7 mouse cellular contexts compared by ENCODE assay signal in genomic region chr8:48042456-48043395, GRCm38 (mm10). TPM values are rescaled to one million over a fixed set of nuclear protein-coding genes. Genes with fewer than 3 reads are reported as not detected.
A peak's percentile ranks its signal among the peaks of the same experiment; 100 is the strongest.
DNase-seq lines count a peak whose midpoint lies in the region; ATAC-seq and TF ChIP-seq lines count a peak whose summit lies in the region.
"Not testable (repeated sequence)": the region's sequence is repeated elsewhere in the genome, so short reads cannot be mapped to it uniquely, and the experiment has no call there.

No protein-coding gene starts in this region.

- ATAC-seq in heart, embryonic 13.5 days (ENCODE audit: extremely low read depth, insufficient number of reproducible peaks, low FRiP score, low TSS enrichment); limb, embryonic 13.5 days (ENCODE audit: low FRiP score, low read depth); lung, embryonic 16.5 days (ENCODE audit: low read depth): not testable (repeated sequence)
- ATAC-seq in stomach, postnatal 0 days (ENCODE audit: low FRiP score, low TSS enrichment), result 0 out of 2 replicates have a peak, but pooled peaks have one; percentile 12

- not testable (repeated sequence) for H3K27ac ChIP-seq in bone marrow macrophage, adult 2 months (ENCODE audit: insufficient read depth, low read depth, low read length); gastrocnemius, adult 2 months; heart, embryonic 13.5 days (replicated peaks); limb, embryonic 13.5 days; lung, embryonic 16.5 days (ENCODE audit: low read length); stomach, postnatal 0 days (replicated peaks)

- H3K27me3 ChIP-seq in heart, embryonic 13.5 days (replicated peaks); limb, embryonic 13.5 days; lung, embryonic 16.5 days (ENCODE audit: control insufficient read depth, insufficient read depth, low read depth, low read length); stomach, postnatal 0 days (ENCODE audit: control insufficient read depth, insufficient read depth, low read length): not testable (repeated sequence)

- TF ChIP-seq CTCF in bone marrow macrophage, adult 2 months (IDR thresholded peaks at IDR 0.05; ENCODE audit: low read depth, low read length); gastrocnemius, adult 2 months (IDR thresholded peaks at IDR 0.05); stomach, postnatal 0 days (IDR thresholded peaks at IDR 0.05; ENCODE audit: low read depth): not testable (repeated sequence)

- H3K4me2 ChIP-seq in heart, embryonic 13.5 days, result peak overlapping the region; percentile 55
- 0 out of 2 replicates have a peak overlapping the region, but pooled peaks have one; percentile 5 for H3K4me2 ChIP-seq in limb, embryonic 13.5 days (replicated peaks)
- H3K4me2 ChIP-seq in lung, embryonic 16.5 days (ENCODE audit: low read depth, low read length), result peak overlapping the region; percentile 27; the same call in 1 of the 2 replicates
- 0 out of 2 replicates have a peak overlapping the region, but pooled peaks have one; percentile 17 for H3K4me2 ChIP-seq in stomach, postnatal 0 days (replicated peaks; ENCODE audit: low read depth)

- 0 out of 2 replicates have a peak overlapping the region, but pooled peaks have one; percentile 11 for H3K4me3 ChIP-seq in bone marrow macrophage, adult 2 months (ENCODE audit: insufficient read depth, low read length)
- H3K4me3 ChIP-seq in gastrocnemius, adult 2 months, result peak overlapping the region; percentile 11
- H3K4me3 ChIP-seq in heart, embryonic 13.5 days, result peak overlapping the region; percentile 18
- H3K4me3 ChIP-seq in limb, embryonic 13.5 days; lung, embryonic 16.5 days (ENCODE audit: low read length); stomach, postnatal 0 days (ENCODE audit: low read depth, low read length): not testable (repeated sequence)

- H3K36me3 ChIP-seq in heart, embryonic 13.5 days; limb, embryonic 13.5 days; lung, embryonic 16.5 days (ENCODE audit: control insufficient read depth, insufficient read depth, low read length); stomach, postnatal 0 days (ENCODE audit: control insufficient read depth, insufficient read depth, low read length): not testable (repeated sequence)

- H3K9ac ChIP-seq in heart, embryonic 13.5 days; limb, embryonic 13.5 days; lung, embryonic 16.5 days (ENCODE audit: low read length); stomach, postnatal 0 days (ENCODE audit: low read length): not testable (repeated sequence)

- intact Hi-C loops in gastrocnemius, adult 2 months (cut with DNase I); heart, postnatal 10 days (cut with DNase I): not testable (repeated sequence)

- H3K4me1 ChIP-seq in bone marrow macrophage, adult 2 months (ENCODE audit: control insufficient read depth, insufficient read depth, low read length); heart, embryonic 13.5 days; limb, embryonic 13.5 days; lung, embryonic 16.5 days (replicated peaks; ENCODE audit: control insufficient read depth, insufficient read depth, low read length); stomach, postnatal 0 days (replicated peaks; ENCODE audit: control insufficient read depth, insufficient read depth): not testable (repeated sequence)

- TF ChIP-seq EP300 in stomach, postnatal 0 days (optimal IDR thresholded peaks at IDR 0.05), result not testable (repeated sequence)

- 51% methylated on average over 19 of the region's 23 CpGs for WGBS in heart, embryonic 13.5 days
- WGBS in limb, embryonic 13.5 days, result 56% methylated on average over 19 of the region's 23 CpGs
- 37% methylated on average over 15 of the region's 23 CpGs for WGBS in lung, embryonic 16.5 days
- WGBS in stomach, postnatal 0 days, result 39% methylated on average over 15 of the region's 23 CpGs

- not testable (repeated sequence) for TF ChIP-seq POLR2A in bone marrow macrophage, adult 2 months (IDR thresholded peaks at IDR 0.05; ENCODE audit: borderline replicate concordance, low read depth, low read length)

- not testable (repeated sequence) for H3K9me3 ChIP-seq in heart, embryonic 13.5 days; limb, embryonic 13.5 days; lung, embryonic 16.5 days (ENCODE audit: control insufficient read depth, low read length); stomach, postnatal 0 days (ENCODE audit: control insufficient read depth, low read length)

- DNase-seq in gastrocnemius, adult 2 months; stomach, postnatal 0 days (ENCODE audit: low spot score): not testable (repeated sequence)
- peak; percentile 5 to 6 for DNase-seq in heart, postnatal 10 days

RNA-seq across cellular contexts. Expression of gene Wwc2, which starts 52.0 kb away (rescaled TPM):
- polyA plus RNA-seq in bone marrow macrophage, adult 2 months (2012; ENCODE audit: insufficient read depth, insufficient read length, missing spikeins), result 7.5 and 8.7 TPM in 2 replicates
- 1 to 10 TPM; 5.0 to 8.3 TPM for total RNA-seq in gastrocnemius, adult 2 months (2021)
- 10.6 and 11.1 TPM in 2 replicates for polyA plus RNA-seq in heart, embryonic 13.5 days (2015; fragmentation: Nextera tagmentation; extraction: Ambion mirVana)
- total RNA-seq in heart, postnatal 10 days (2021), result 10 to 100 TPM; 40.2 to 41.5 TPM
- 12.0 and 12.2 TPM in 2 replicates for polyA plus RNA-seq in limb, embryonic 13.5 days (2015; fragmentation: Nextera tagmentation; extraction: Ambion mirVana)
- 12.6 and 12.9 TPM in 2 replicates for polyA plus RNA-seq in lung, embryonic 16.5 days (2015; fragmentation: Nextera tagmentation; extraction: Ambion mirVana)
- polyA plus RNA-seq in stomach, postnatal 0 days (2015; fragmentation: Nextera tagmentation; extraction: Ambion mirVana), result 5.1 and 5.3 TPM in 2 replicates

RNA-seq across cellular contexts. Expression of gene Dctd, which starts 56.2 kb away (rescaled TPM):
- 0.44 and 0.64 TPM in 2 replicates for polyA plus RNA-seq in bone marrow macrophage, adult 2 months (2012; ENCODE audit: insufficient read depth, insufficient read length, missing spikeins)
- total RNA-seq in gastrocnemius, adult 2 months (2021), result 1 to 10 TPM in 1 of 2 experiments, under 1 TPM in 1; 0.99 to 1.0 TPM
- polyA plus RNA-seq in heart, embryonic 13.5 days (2015; fragmentation: Nextera tagmentation; extraction: Ambion mirVana), result 27.2 and 32.7 TPM in 2 replicates
- 1 to 10 TPM; 3.8 to 6.0 TPM for total RNA-seq in heart, postnatal 10 days (2021)
- 34.5 and 38.3 TPM in 2 replicates for polyA plus RNA-seq in limb, embryonic 13.5 days (2015; fragmentation: Nextera tagmentation; extraction: Ambion mirVana)
- 12.6 and 16.3 TPM in 2 replicates for polyA plus RNA-seq in lung, embryonic 16.5 days (2015; fragmentation: Nextera tagmentation; extraction: Ambion mirVana)
- 7.7 and 8.4 TPM in 2 replicates for polyA plus RNA-seq in stomach, postnatal 0 days (2015; fragmentation: Nextera tagmentation; extraction: Ambion mirVana)

Comparison
In these comparisons a context has a peak if more than half of its experiments do, and no peak if none do; other contexts are left out.
1. H3K4me2 ChIP-seq: peak in every context shown above with its lines; median percentile 55 in heart, embryonic 13.5 days; 27 in lung, embryonic 16.5 days; 17 in stomach, postnatal 0 days; 5 in limb, embryonic 13.5 days.